In the genomic region with DNA sequence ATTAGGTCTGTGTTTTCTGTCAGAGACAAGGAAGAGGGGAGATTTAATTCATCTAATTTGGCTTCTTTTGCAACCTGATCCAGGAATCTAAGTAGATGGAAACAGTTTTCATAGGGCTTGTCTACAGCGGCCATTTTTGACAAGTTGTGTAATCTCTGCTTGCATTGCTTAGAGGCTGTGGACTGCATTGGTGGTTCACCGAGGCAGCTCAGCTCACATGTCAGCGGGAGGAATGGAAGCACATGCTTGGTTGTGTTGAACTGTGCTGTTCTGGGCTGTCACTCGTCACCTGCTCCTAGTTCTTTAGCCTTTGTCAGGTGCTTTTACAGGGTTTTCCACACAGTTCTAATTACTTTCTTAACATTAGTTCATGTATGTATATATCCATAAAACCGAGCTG, we compare ENCODE assay signal across 20 mouse cellular contexts.
DNase-seq lines count a peak whose midpoint lies in the region; ATAC-seq lines count a peak whose summit lies in the region.
"Had no signal": no experiment of that assay in that cellular context is flagged by ENCODE, and none has a peak within 500 bp of the region (broad histone marks: within the 10 kb centered on the region; RNA-seq: fewer than 3 reads in every experiment).

No protein-coding gene starts in this region.

- peak; percentile 68 for DNase-seq in heart, adult 11 months
- no peak for DNase-seq in heart, adult 9 months (ENCODE audit: low spot score in 2 of 2)
- peak; percentile 39 for DNase-seq in 416B (ENCODE audit: low read depth)
- DNase-seq in kidney, postnatal 4 days, result no peak
- DNase-seq: adrenal gland, adult 8-10 months; adrenal gland, postnatal 14 days; adrenal gland, postnatal 36 days; B cell, adult 2 months; cerebellum, adult 11-12 months; cerebellum, adult 2 months; cerebellum, adult 9-10 months; cerebellum, postnatal 10 days; cerebellum, postnatal 25 days; forebrain, postnatal 0 days had no signal

- peak; percentile 70 for ATAC-seq in granulocyte monocyte progenitor cell, adult 5-6 weeks (replicated peaks; ENCODE audit: poor library complexity, severe bottlenecking)
- ATAC-seq: activated CD4-positive, CD25-positive, alpha-beta regulatory T cell, adult 4 months; CD4-positive, CD25-positive, alpha-beta regulatory T cell, adult 4 months; forebrain, embryonic 13.5 days; forebrain, embryonic 15.5 days; forebrain, postnatal 0 days; Patski had no signal

Comparison
In these comparisons a context has a peak if more than half of its experiments do, and no peak if none do; other contexts are left out.
1. DNase-seq: peak in heart, adult 11 months (single experiment) and 416B (single experiment); none in heart, adult 9 months (0 of 2) and kidney, postnatal 4 days (0 of 2).